8 mouse cellular contexts compared by ENCODE assay signal in genomic region chr1:39522519-39522918, GRCm38 (mm10). TPM values are rescaled to one million over a fixed set of nuclear protein-coding genes. Genes with fewer than 3 reads are reported as not detected.
A peak's percentile ranks its signal among the peaks of the same experiment; 100 is the strongest.
DNase-seq lines count a peak whose midpoint lies in the region; ATAC-seq and TF ChIP-seq lines count a peak whose summit lies in the region.

No protein-coding gene starts in this region.

- H3K9me3 ChIP-seq in midbrain, embryonic 15.5 days = no peaks in the 10 kb centered on the region
- H3K9me3 ChIP-seq in midbrain, embryonic 10.5 days (replicated peaks) = 0 out of 2 replicates have a peak, but pooled peaks cover 5% of the 10 kb centered on the region

- H3K4me1 ChIP-seq in midbrain, embryonic 15.5 days = no peaks in the 10 kb centered on the region
- peaks cover 4% of the 10 kb centered on the region; the same call in 1 of the 2 replicates for H3K4me1 ChIP-seq in midbrain, embryonic 10.5 days
- H3K4me1 ChIP-seq in olfactory bulb, adult 2 months (ENCODE audit: control insufficient read depth, insufficient read depth, low read length) = no peaks in the 10 kb centered on the region

- H3K4me3 ChIP-seq in midbrain, embryonic 15.5 days = no peak overlapping the region
- H3K4me3 ChIP-seq in midbrain, embryonic 10.5 days = no peak overlapping the region
- no peak overlapping the region for H3K4me3 ChIP-seq in olfactory bulb, adult 2 months (ENCODE audit: insufficient read depth, low read depth, low read length)

- 28% methylated on average over 5 of the region's 5 CpGs for WGBS in midbrain, embryonic 15.5 days
- 39% methylated on average over 5 of the region's 5 CpGs for WGBS in midbrain, embryonic 10.5 days
- 26% methylated on average over 5 of the region's 5 CpGs for WGBS in olfactory bulb, adult 2 months

- 0 out of 2 replicates have a peak, but pooled peaks have one; percentile 10 for TF ChIP-seq CTCF in olfactory bulb, adult 2 months (IDR thresholded peaks at IDR 0.05; ENCODE audit: insufficient read depth, low read depth, low read length)

- H3K27ac ChIP-seq in midbrain, embryonic 15.5 days = no peak overlapping the region
- no peak overlapping the region for H3K27ac ChIP-seq in midbrain, embryonic 10.5 days (replicated peaks)
- no peak overlapping the region for H3K27ac ChIP-seq in olfactory bulb, adult 2 months (ENCODE audit: insufficient read depth, low read depth, low read length)

- no peak overlapping the region for H3K4me2 ChIP-seq in midbrain, embryonic 15.5 days

- H3K27me3 ChIP-seq in midbrain, embryonic 15.5 days (replicated peaks) = no peaks in the 10 kb centered on the region
- H3K27me3 ChIP-seq in midbrain, embryonic 10.5 days (ENCODE audit: low read depth, poor library complexity, severe bottlenecking) = no peaks in the 10 kb centered on the region

- no peaks in the 10 kb centered on the region for H3K36me3 ChIP-seq in midbrain, embryonic 15.5 days (replicated peaks)
- H3K36me3 ChIP-seq in midbrain, embryonic 10.5 days = no peaks in the 10 kb centered on the region

- peak; percentile 43 to 50 for DNase-seq in frontal cortex, postnatal 36 days (ENCODE audit: low spot score in 2 of 2)
- DNase-seq in frontal cortex, postnatal 25 days (ENCODE audit: low spot score in 2 of 2) = no peak
- no peak for DNase-seq in midbrain, embryonic 10.5 days (ENCODE audit: low spot score)
- DNase-seq in adipocyte (ENCODE audit: low spot score) = peak; percentile 62
- no peak for DNase-seq in right cerebral cortex, postnatal 36 days (ENCODE audit: low spot score in 2 of 2)

- no peak for TF ChIP-seq POLR2A in olfactory bulb, adult 2 months (IDR thresholded peaks at IDR 0.05; ENCODE audit: insufficient read depth, low read depth, low read length)

- no peak overlapping the region for H3K9ac ChIP-seq in midbrain, embryonic 15.5 days

- peak; percentile 63 for ATAC-seq in midbrain, embryonic 15.5 days (replicated peaks)
- peak; percentile 34 to 38; a peak in 1 of 4 replicates for ATAC-seq in hematopoietic stem cell, adult 5-6 weeks (replicated peaks in 1 of 2; ENCODE audit: insufficient read depth in 1 of 2, low FRiP score in 2 of 2, low TSS enrichment in 1 of 2, low read depth in 1 of 2, poor library complexity in 2 of 2, severe bottlenecking in 2 of 2)

RNA-seq across cellular contexts. Expression of gene Cnot11, which starts 12.3 kb away (rescaled TPM):
- 15.0 TPM in 2 replicates for polyA plus RNA-seq in midbrain, embryonic 15.5 days (2015; fragmentation: Nextera tagmentation; extraction: Ambion mirVana)
- 18.8 and 20.9 TPM in 2 replicates for polyA plus RNA-seq in midbrain, embryonic 10.5 days (2016; fragmentation: Nextera tagmentation; extraction: Ambion mirVana)
- 35.9 and 46.1 TPM in 2 replicates for total RNA-seq in hematopoietic stem cell, adult 5-6 weeks (2017)
- polyA plus RNA-seq in olfactory bulb, adult 2 months (2012; ENCODE audit: insufficient read depth, insufficient read length, low replicate concordance, missing spikeins) = not detected in 2 replicates

RNA-seq across cellular contexts. Expression of gene Tbc1d8, which starts 44.0 kb away (rescaled TPM):
- 11.0 and 11.3 TPM in 2 replicates for polyA plus RNA-seq in midbrain, embryonic 15.5 days (2015; fragmentation: Nextera tagmentation; extraction: Ambion mirVana)
- 5.9 TPM in 2 replicates for polyA plus RNA-seq in midbrain, embryonic 10.5 days (2016; fragmentation: Nextera tagmentation; extraction: Ambion mirVana)
- total RNA-seq in hematopoietic stem cell, adult 5-6 weeks (2017) = 8.6 and 14.8 TPM in 2 replicates
- polyA plus RNA-seq in olfactory bulb, adult 2 months (2012; ENCODE audit: insufficient read depth, insufficient read length, low replicate concordance, missing spikeins) = not detected in 2 replicates

RNA-seq across cellular contexts. Expression of gene Rnf149, which starts 54.7 kb away (rescaled TPM):
- 22.4 and 25.6 TPM in 2 replicates for polyA plus RNA-seq in midbrain, embryonic 15.5 days (2015; fragmentation: Nextera tagmentation; extraction: Ambion mirVana)
- 21.6 and 24.3 TPM in 2 replicates for polyA plus RNA-seq in midbrain, embryonic 10.5 days (2016; fragmentation: Nextera tagmentation; extraction: Ambion mirVana)
- 53.5 and 60.2 TPM in 2 replicates for total RNA-seq in hematopoietic stem cell, adult 5-6 weeks (2017)
- not detected in 2 replicates for polyA plus RNA-seq in olfactory bulb, adult 2 months (2012; ENCODE audit: insufficient read depth, insufficient read length, low replicate concordance, missing spikeins)

Comparison
In these comparisons a context has a peak if more than half of its experiments do, and no peak if none do; other contexts are left out.
1. DNase-seq: peak in frontal cortex, postnatal 36 days (2 of 2) and adipocyte (single experiment); none in frontal cortex, postnatal 25 days (0 of 2), midbrain, embryonic 10.5 days (single experiment) and right cerebral cortex, postnatal 36 days (0 of 2).